Mouse (Mus musculus): ENCODE data around the gene Emc3. TPM values are rescaled to one million over a fixed set of nuclear protein-coding genes. Genes with fewer than 3 reads are reported as not detected.

Emc3 gene
- polyA plus RNA-seq, 1 experiment from 2014 or later = 101 TPM

GRCm38 (mm10) chr6:113473246-113473645, 58.2 kb downstream of the Emc3 start:
- Histone ChIP-seq H3K27ac (ENCODE audit: low read depth, low read length) (no peak overlapping the region), H3K9ac (ENCODE audit: low read length) (no peak overlapping the region), H3K4me1 (ENCODE audit: control insufficient read depth, insufficient read depth, low read length) (no peaks in the 10 kb centered on the region), H3K27me3 (replicated peaks; ENCODE audit: control insufficient read depth, insufficient read depth, low read length) (peaks cover 14% of the 10 kb centered on the region; the same call in 1 of the 2 replicates), H3K36me3 (ENCODE audit: control insufficient read depth, insufficient read depth, low read length) (no peaks in the 10 kb centered on the region), H3K4me2 (ENCODE audit: low read length) (no peak overlapping the region), H3K4me3 (ENCODE audit: low read depth, low read length) (no peak overlapping the region), H3K9me3 (replicated peaks; ENCODE audit: control insufficient read depth, low read length) (no peaks in the 10 kb centered on the region)
- DNase-seq (ENCODE audit: low spot score) (no peak), ATAC-seq (no peak)
- 84% methylated on average over 2 of the region's 2 CpGs for WGBS

- Histone ChIP-seq H3K9ac (ENCODE audit: low read length) (no peak overlapping the region), H3K4me1 (ENCODE audit: control insufficient read depth, insufficient read depth, low read length) (no peaks in the 10 kb centered on the region), H3K27ac (ENCODE audit: low read depth, low read length) (no peak overlapping the region), H3K4me3 (ENCODE audit: low read depth, low read length) (no peak overlapping the region), H3K9me3 (replicated peaks; ENCODE audit: control insufficient read depth, low read length) (no peaks in the 10 kb centered on the region), H3K36me3 (ENCODE audit: control insufficient read depth, insufficient read depth, low read length) (no peaks in the 10 kb centered on the region), H3K27me3 (replicated peaks; ENCODE audit: control insufficient read depth, insufficient read depth, low read length) (peaks cover 14% of the 10 kb centered on the region; the same call in 1 of the 2 replicates), H3K4me2 (ENCODE audit: low read length) (no peak overlapping the region)
- 66% methylated on average over 10 of the region's 10 CpGs for WGBS
- DNase-seq (ENCODE audit: low spot score) (no peak), ATAC-seq (no peak)
These were observed 59.4 kb downstream of the Emc3 start for GRCm38 (mm10) chr6:113472061-113472460.

- peaks cover 14% of the 10 kb centered on the region; the same call in 1 of the 2 replicates for H3K27me3 ChIP-seq (replicated peaks; ENCODE audit: control insufficient read depth, insufficient read depth, low read length)
- no peak within 1 kb of the TSS for H3K4me3 ChIP-seq (ENCODE audit: low read depth, low read length)
- DNase-seq (ENCODE audit: low spot score) (no peak), ATAC-seq (no peak)
- H3K4me2 ChIP-seq (ENCODE audit: low read length) = no peak within 1 kb of the TSS
- H3K4me1 ChIP-seq (ENCODE audit: control insufficient read depth, insufficient read depth, low read length) = no peaks in the 10 kb centered on the region
- no peak within 1 kb of the TSS; the same call in 1 of the 2 replicates for H3K9ac ChIP-seq (ENCODE audit: low read length)
- no peaks in the 10 kb centered on the region for H3K9me3 ChIP-seq (replicated peaks; ENCODE audit: control insufficient read depth, low read length)
- no peaks in the 10 kb centered on the region for H3K36me3 ChIP-seq (ENCODE audit: control insufficient read depth, insufficient read depth, low read length)
- WGBS = 24% methylated on average over 12 of the region's 12 CpGs
- no peak within 1 kb of the TSS; the same call in 1 of the 2 replicates for H3K27ac ChIP-seq (ENCODE audit: low read depth, low read length)
These were observed 60.0 kb downstream of the Emc3 start, which contains the start of gene Il17rc for GRCm38 (mm10) chr6:113471297-113471936. Il17rc (plus strand) TSS chr6:113471427.

GRCm38 (mm10) chr6:113469432-113469831, 62.0 kb downstream of the Emc3 start:
- Histone ChIP-seq H3K4me3 (ENCODE audit: low read depth, low read length) (peak overlapping the region; percentile 30), H3K27me3 (replicated peaks; ENCODE audit: control insufficient read depth, insufficient read depth, low read length) (peaks cover 14% of the 10 kb centered on the region; the same call in 1 of the 2 replicates), H3K27ac (ENCODE audit: low read depth, low read length) (no peak overlapping the region), H3K4me1 (ENCODE audit: control insufficient read depth, insufficient read depth, low read length) (no peaks in the 10 kb centered on the region), H3K9me3 (replicated peaks; ENCODE audit: control insufficient read depth, low read length) (no peaks in the 10 kb centered on the region), H3K9ac (ENCODE audit: low read length) (peak overlapping the region; percentile 40), H3K36me3 (ENCODE audit: control insufficient read depth, insufficient read depth, low read length) (no peaks in the 10 kb centered on the region), H3K4me2 (ENCODE audit: low read length) (peak overlapping the region; percentile 60)
- ATAC-seq (peak; percentile 74), DNase-seq (ENCODE audit: low spot score) (peak; percentile 65)
- 1% methylated on average over 31 of the region's 31 CpGs for WGBS

GRCm38 (mm10) chr6:113469021-113469420, 62.4 kb downstream of the Emc3 start:
- peak overlapping the region; percentile 40 for H3K9ac ChIP-seq (ENCODE audit: low read length)

GRCm38 (mm10) chr6:113468512-113468911, 62.9 kb downstream of the Emc3 start:
- Histone ChIP-seq H3K4me3 (ENCODE audit: low read depth, low read length) (no peak overlapping the region), H3K9ac (ENCODE audit: low read length) (no peak overlapping the region; the same call in 1 of the 2 replicates), H3K27me3 (replicated peaks; ENCODE audit: control insufficient read depth, insufficient read depth, low read length) (peaks cover 14% of the 10 kb centered on the region; the same call in 1 of the 2 replicates), H3K27ac (ENCODE audit: low read depth, low read length) (no peak overlapping the region), H3K4me1 (ENCODE audit: control insufficient read depth, insufficient read depth, low read length) (no peaks in the 10 kb centered on the region), H3K36me3 (ENCODE audit: control insufficient read depth, insufficient read depth, low read length) (no peaks in the 10 kb centered on the region), H3K4me2 (ENCODE audit: low read length) (no peak overlapping the region), H3K9me3 (replicated peaks; ENCODE audit: control insufficient read depth, low read length) (no peaks in the 10 kb centered on the region)
- DNase-seq (ENCODE audit: low spot score) (no peak), ATAC-seq (0 out of 2 replicates have a peak, but pooled peaks have one; percentile 4)
- 69% methylated on average over 3 of the region's 3 CpGs for WGBS

More at GRCm38 (mm10) chr6:113469021-113469420, 62.4 kb downstream of the Emc3 start:
- no peaks in the 10 kb centered on the region for H3K9me3 ChIP-seq (replicated peaks; ENCODE audit: control insufficient read depth, low read length)
- H3K27ac ChIP-seq (ENCODE audit: low read depth, low read length) = no peak overlapping the region
- peak overlapping the region; percentile 30; the same call in 1 of the 2 replicates for H3K4me3 ChIP-seq (ENCODE audit: low read depth, low read length)
- H3K36me3 ChIP-seq (ENCODE audit: control insufficient read depth, insufficient read depth, low read length) = no peaks in the 10 kb centered on the region
- H3K4me2 ChIP-seq (ENCODE audit: low read length) = peak overlapping the region; percentile 60
- 10% methylated on average over 9 of the region's 9 CpGs for WGBS
- ATAC-seq (peak; percentile 79), DNase-seq (ENCODE audit: low spot score) (peak; percentile 81)
- peaks cover 14% of the 10 kb centered on the region; the same call in 1 of the 2 replicates for H3K27me3 ChIP-seq (replicated peaks; ENCODE audit: control insufficient read depth, insufficient read depth, low read length)
- H3K4me1 ChIP-seq (ENCODE audit: control insufficient read depth, insufficient read depth, low read length) = no peaks in the 10 kb centered on the region

GRCm38 (mm10) chr6:113465602-113466001, 65.8 kb downstream of the Emc3 start:
- Histone ChIP-seq H3K27me3 (replicated peaks; ENCODE audit: control insufficient read depth, insufficient read depth, low read length) (peaks cover 9% of the 10 kb centered on the region; the same call in 1 of the 2 replicates), H3K9me3 (replicated peaks; ENCODE audit: control insufficient read depth, low read length) (no peaks in the 10 kb centered on the region), H3K36me3 (ENCODE audit: control insufficient read depth, insufficient read depth, low read length) (no peaks in the 10 kb centered on the region), H3K9ac (ENCODE audit: low read length) (no peak overlapping the region), H3K27ac (ENCODE audit: low read depth, low read length) (no peak overlapping the region), H3K4me3 (ENCODE audit: low read depth, low read length) (no peak overlapping the region), H3K4me2 (ENCODE audit: low read length) (no peak overlapping the region), H3K4me1 (ENCODE audit: control insufficient read depth, insufficient read depth, low read length) (no peaks in the 10 kb centered on the region)
- WGBS = 63% methylated on average over 5 of the region's 5 CpGs
- no peak for ATAC-seq
- no peak for DNase-seq (ENCODE audit: low spot score)
